Mouse (Mus musculus): ENCODE results near the gene Iqsec1.

DNA sequence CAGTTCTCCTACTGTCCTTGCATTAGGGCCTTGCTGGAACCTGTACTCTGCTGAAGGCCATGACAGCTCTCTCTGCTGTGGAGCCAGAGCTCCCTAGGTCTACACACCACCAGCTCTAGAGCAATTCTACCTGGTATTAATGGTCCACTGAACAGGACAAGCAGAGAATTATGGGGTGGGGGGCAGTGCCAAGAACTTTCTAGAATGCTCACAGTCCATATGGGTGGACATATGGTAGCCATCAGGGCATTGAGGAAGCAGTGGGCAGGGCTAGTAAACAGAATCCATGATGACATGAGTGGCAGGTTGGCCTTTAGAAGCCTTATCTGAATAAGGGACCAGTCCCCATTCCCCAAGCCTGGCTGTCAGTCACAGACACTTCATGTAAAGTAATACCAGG is 197.6 kb downstream of the Iqsec1 start:
- TF ChIP-seq CTCF (IDR thresholded peaks at IDR 0.05; ENCODE audit: low read depth) (no peak), EP300 (optimal IDR thresholded peaks at IDR 0.05) (no peak)

Measured in stomach, postnatal 0 days (tissue).